Mouse (Mus musculus) neural tube, embryonic 15.5 days (tissue): Measurements from ENCODE around the gene Zfp12. TPM values are rescaled to one million over a fixed set of nuclear protein-coding genes. Genes with fewer than 3 reads are reported as not detected.

Experiments used
- ATAC-seq: fragments of 200-750 bp; cut with Nextera tagmentation; 2 replicates; pipeline ENCODE4 v1.8.0; 2017; ENCODE audit warnings: mild to moderate bottlenecking, moderate TSS enrichment, moderate library complexity; ENCODE audit not compliant: low FRiP score
- H3K27ac ChIP-seq: fragments of 300-500 bp; sonication (generic); replicated peaks from 2 replicates; pipeline ENCODE4 v1.5.1; 2015; ENCODE audit warnings: mild to moderate bottlenecking, inconsistent platforms
- H3K27me3 ChIP-seq: fragments of 300-500 bp; sonication (generic); replicated peaks from 2 replicates; pipeline ENCODE4 v1.6.1; 2015; ENCODE audit warnings: inconsistent platforms
- H3K36me3 ChIP-seq: fragments of 300-500 bp; sonication (generic); 2 replicates; pipeline ENCODE4 v1.6.1; 2015; ENCODE audit warnings: inconsistent platforms
- H3K4me1 ChIP-seq: fragments of 300-500 bp; sonication (generic); 2 replicates; pipeline ENCODE4 v1.6.1; 2015; ENCODE audit warnings: inconsistent platforms
- H3K4me2 ChIP-seq: fragments of 300-500 bp; sonication (generic); 2 replicates; pipeline ENCODE4 v1.6.1; 2015; ENCODE audit warnings: inconsistent platforms, mild to moderate bottlenecking, moderate library complexity
- H3K4me3 ChIP-seq: fragments of 300-500 bp; sonication (generic); replicated peaks from 2 replicates; pipeline ENCODE4 v1.5.1; 2015; ENCODE audit warnings: mild to moderate bottlenecking, inconsistent platforms
- H3K9ac ChIP-seq: fragments of 300-500 bp; sonication (generic); replicated peaks from 2 replicates; pipeline ENCODE4 v1.6.1; 2015; ENCODE audit warnings: mild to moderate bottlenecking, inconsistent platforms
- H3K9me3 ChIP-seq: fragments of 300-500 bp; sonication (generic); replicated peaks from 2 replicates; pipeline ENCODE4 v1.6.1; 2016; ENCODE audit warnings: inconsistent platforms
- WGBS: fragments of 180-500 bp; shearing (Covaris S2); methylation state at CpG from one replicate; pipeline ENCODE4 v1.1.7; 2015; ENCODE audit warnings: mixed read lengths; 5-methylcytosine and 5-hydroxymethylcytosine counted together
- polyA plus RNA-seq: library from polyadenylated mRNA; unstranded; fragments of >200 nt; fragmentation: Nextera tagmentation; extraction: Ambion mirVana; gene quantifications from 2 replicates; pipeline ENCODE4 v1.2.1, GENCODE M21; 2015

The Zfp12 gene
- polyA plus RNA-seq, 1 experiment from 2014 or later, result 17.3 TPM

GRCm38 (mm10) chr5:143266794-143267193 is 31.8 kb downstream of the Zfp12 start:
- Histone ChIP-seq H3K27me3 (no peaks in the 10 kb centered on the region), H3K9me3 (no peaks in the 10 kb centered on the region), H3K4me2 (no peak overlapping the region), H3K9ac (no peak overlapping the region), H3K4me3 (no peak overlapping the region), H3K36me3 (peaks cover 30% of the 10 kb centered on the region), H3K4me1 (peaks cover 43% of the 10 kb centered on the region), H3K27ac (no peak overlapping the region)
- 87% methylated on average over 6 of the region's 6 CpGs for WGBS
- ATAC-seq, result no peak

GRCm38 (mm10) chr5:143268985-143269362 is 34.0 kb downstream of the Zfp12 start:
- 23% methylated on average over 8 of the region's 8 CpGs for WGBS
- H3K4me1 ChIP-seq, result peaks cover 43% of the 10 kb centered on the region

GRCm38 (mm10) chr5:143269363-143270150 is 34.6 kb downstream of the Zfp12 start, which contains the start of gene Zfp316:
Gene Zfp316, minus strand, starts transcription at chr5:143270022.
- Histone ChIP-seq H3K4me2 (peak within 1 kb of the TSS; percentile 89), H3K27ac (peak within 1 kb of the TSS; percentile 85), H3K9ac (peak within 1 kb of the TSS; percentile 89), H3K36me3 (0 out of 2 replicates have a peak, but pooled peaks cover 2% of the 10 kb centered on the region), H3K4me3 (peak within 1 kb of the TSS; percentile 68), H3K27me3 (no peaks in the 10 kb centered on the region), H3K9me3 (no peaks in the 10 kb centered on the region), H3K4me1 (peaks cover 43% of the 10 kb centered on the region)
- 1% methylated on average over 68 of the region's 79 CpGs for WGBS
- peak; percentile 89 for ATAC-seq

More at GRCm38 (mm10) chr5:143268985-143269362, 34.0 kb downstream of the Zfp12 start:
- Histone ChIP-seq H3K9me3 (no peaks in the 10 kb centered on the region), H3K4me3 (peak overlapping the region; percentile 68), H3K9ac (peak overlapping the region; percentile 89), H3K27ac (peak overlapping the region; percentile 85), H3K4me2 (peak overlapping the region; percentile 89), H3K27me3 (no peaks in the 10 kb centered on the region), H3K36me3 (peaks cover 8% of the 10 kb centered on the region)
- no peak for ATAC-seq

GRCm38 (mm10) chr5:143270151-143270519 is 35.2 kb downstream of the Zfp12 start:
- Histone ChIP-seq H3K27ac (peak overlapping the region; percentile 85), H3K36me3 (no peaks in the 10 kb centered on the region), H3K9ac (peak overlapping the region; percentile 89), H3K27me3 (no peaks in the 10 kb centered on the region), H3K4me2 (peak overlapping the region; percentile 89), H3K4me3 (peak overlapping the region; percentile 68), H3K9me3 (no peaks in the 10 kb centered on the region), H3K4me1 (peaks cover 43% of the 10 kb centered on the region)
- 3% methylated on average over 12 of the region's 12 CpGs for WGBS
- ATAC-seq, result peak; percentile 24; the same call in 1 of the 2 replicates

- WGBS, result 89% methylated on average over 6 of the region's 6 CpGs
- no peak overlapping the region; the same call in 1 of the 2 replicates for H3K4me2 ChIP-seq
- no peak for ATAC-seq
- H3K27me3 ChIP-seq, result no peaks in the 10 kb centered on the region
- no peak overlapping the region for H3K4me3 ChIP-seq
- H3K4me1 ChIP-seq, result peaks cover 39% of the 10 kb centered on the region
- H3K36me3 ChIP-seq, result no peaks in the 10 kb centered on the region
- no peak overlapping the region for H3K9ac ChIP-seq
- H3K27ac ChIP-seq, result no peak overlapping the region
- H3K9me3 ChIP-seq, result no peaks in the 10 kb centered on the region
These were observed 36.7 kb downstream of the Zfp12 start for GRCm38 (mm10) chr5:143271642-143272041.

GRCm38 (mm10) chr5:143272108-143272507 is 37.1 kb downstream of the Zfp12 start:
- H3K9me3 ChIP-seq, result no peaks in the 10 kb centered on the region
- H3K27me3 ChIP-seq, result no peaks in the 10 kb centered on the region
- 89% methylated on average over 3 of the region's 3 CpGs for WGBS
- H3K27ac ChIP-seq, result no peak overlapping the region
- no peak overlapping the region for H3K4me2 ChIP-seq
- H3K4me1 ChIP-seq, result peaks cover 35% of the 10 kb centered on the region
- H3K9ac ChIP-seq, result no peak overlapping the region
- no peaks in the 10 kb centered on the region for H3K36me3 ChIP-seq
- no peak for ATAC-seq
- H3K4me3 ChIP-seq, result no peak overlapping the region

- Histone ChIP-seq H3K4me2 (no peak overlapping the region), H3K4me1 (peaks cover 29% of the 10 kb centered on the region), H3K27ac (no peak overlapping the region), H3K4me3 (no peak overlapping the region), H3K9me3 (no peaks in the 10 kb centered on the region), H3K9ac (no peak overlapping the region), H3K27me3 (no peaks in the 10 kb centered on the region), H3K36me3 (no peaks in the 10 kb centered on the region)
- ATAC-seq, result no peak
- WGBS, result 78% methylated on average over 16 of the region's 16 CpGs
These were observed 37.8 kb downstream of the Zfp12 start for GRCm38 (mm10) chr5:143272540-143273330.

- no peak overlapping the region for H3K4me3 ChIP-seq
- peaks cover 3% of the 10 kb centered on the region; the same call in 1 of the 2 replicates for H3K27me3 ChIP-seq
- H3K4me1 ChIP-seq, result peaks cover 8% of the 10 kb centered on the region
- ATAC-seq, result no peak
- no peak overlapping the region for H3K27ac ChIP-seq
- no peaks in the 10 kb centered on the region for H3K9me3 ChIP-seq
- no peak overlapping the region for H3K4me2 ChIP-seq
- H3K9ac ChIP-seq, result no peak overlapping the region
- no peaks in the 10 kb centered on the region for H3K36me3 ChIP-seq
- WGBS, result 56% methylated on average over 5 of the region's 5 CpGs
These were observed 40.8 kb downstream of the Zfp12 start for GRCm38 (mm10) chr5:143275761-143276160.

GRCm38 (mm10) chr5:143279247-143279646 is 44.3 kb downstream of the Zfp12 start:
- 43% methylated on average over 10 of the region's 10 CpGs for WGBS
- no peak for ATAC-seq
- Histone ChIP-seq H3K27me3 (peaks cover 7% of the 10 kb centered on the region), H3K9ac (no peak overlapping the region), H3K9me3 (no peaks in the 10 kb centered on the region), H3K4me2 (no peak overlapping the region), H3K36me3 (no peaks in the 10 kb centered on the region), H3K4me3 (no peak overlapping the region), H3K4me1 (no peaks in the 10 kb centered on the region), H3K27ac (no peak overlapping the region)

GRCm38 (mm10) chr5:143284762-143285161 is 49.8 kb downstream of the Zfp12 start:
- Histone ChIP-seq H3K27ac (no peak overlapping the region), H3K36me3 (no peaks in the 10 kb centered on the region), H3K4me1 (peaks cover 12% of the 10 kb centered on the region), H3K4me3 (no peak overlapping the region), H3K4me2 (no peak overlapping the region), H3K27me3 (peaks cover 41% of the 10 kb centered on the region), H3K9me3 (no peaks in the 10 kb centered on the region), H3K9ac (no peak overlapping the region)
- ATAC-seq, result no peak
- WGBS, result 47% methylated on average over 6 of the region's 6 CpGs

- Histone ChIP-seq H3K9me3 (no peaks in the 10 kb centered on the region), H3K9ac (no peak overlapping the region), H3K4me3 (peak overlapping the region; percentile 25), H3K4me2 (peak overlapping the region; percentile 49), H3K36me3 (no peaks in the 10 kb centered on the region), H3K4me1 (peaks cover 18% of the 10 kb centered on the region), H3K27ac (no peak overlapping the region), H3K27me3 (peaks cover 72% of the 10 kb centered on the region)
- 3% methylated on average over 48 of the region's 48 CpGs for WGBS
- ATAC-seq, result no peak
These were observed 52.9 kb downstream of the Zfp12 start for GRCm38 (mm10) chr5:143287774-143288328.
